Mouse (Mus musculus) megakaryocyte, embryonic 14.5 days (primary cell): ENCODE measurements around the gene Kank1.

Experiments
- FLI1 ChIP-seq: IDR thresholded peaks from 2 replicates; pipeline ENCODE4 v1.6.1; 2012; ENCODE audit warnings: low read length, inconsistent platforms, mixed read lengths
- GATA1 ChIP-seq: IDR thresholded peaks from 3 replicates; pipeline ENCODE4 v1.6.1; 2012; ENCODE audit warnings: mixed read lengths, low read length, inconsistent platforms, borderline replicate concordance

DNA sequence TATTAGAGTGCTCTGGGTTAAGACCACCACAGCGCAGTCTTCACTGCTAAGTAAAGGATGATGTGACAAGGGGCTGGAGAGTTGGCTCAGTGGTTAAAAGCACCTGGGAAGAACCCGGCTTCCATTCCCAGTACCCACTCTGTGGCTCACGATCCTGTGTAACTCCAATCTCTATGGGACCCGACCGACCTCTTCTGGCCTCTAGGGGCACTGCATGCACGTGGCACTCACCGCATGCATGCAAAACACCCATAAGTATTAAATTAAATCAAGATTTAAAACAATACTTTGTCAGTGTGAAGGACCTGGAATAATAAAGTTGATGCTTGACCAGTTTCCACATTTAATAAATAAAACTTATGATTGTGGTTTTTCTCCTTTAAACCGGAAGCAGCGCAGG, 69.5 kb downstream of the Kank1 start:
- no peak for TF ChIP-seq GATA1
- no peak for TF ChIP-seq FLI1
